Mouse (Mus musculus) forelimb bud, embryonic 11.5 days (tissue): Measurements from ENCODE around the gene Rab6a.

Experiments
- DNase-seq: peaks from one replicate; pipeline ENCODE4 v3.0.0-alpha.2; 2012; ENCODE audit warnings: low read depth, low spot score

Rab6a gene

DNA sequence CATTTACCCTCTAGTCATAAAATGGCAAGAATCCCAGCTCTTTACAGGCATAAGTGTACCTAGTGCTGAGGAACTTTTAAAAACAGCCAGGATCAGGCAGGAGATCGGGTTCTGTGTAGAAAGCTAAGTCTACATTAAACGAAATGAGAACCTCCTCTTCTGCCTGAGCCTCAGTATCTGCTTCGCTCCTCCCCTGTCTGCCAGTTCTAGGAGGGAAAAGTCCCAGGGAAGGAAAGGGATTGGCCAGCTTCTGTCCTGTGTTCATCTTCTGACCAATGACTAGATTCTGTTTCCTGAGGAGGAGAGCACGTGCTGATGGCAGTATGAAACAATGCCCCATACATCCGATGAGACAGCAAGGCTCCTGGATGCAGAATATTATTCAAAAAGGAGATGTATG, 73.9 kb downstream of the Rab6a start:
- DNase-seq: no peak

DNA sequence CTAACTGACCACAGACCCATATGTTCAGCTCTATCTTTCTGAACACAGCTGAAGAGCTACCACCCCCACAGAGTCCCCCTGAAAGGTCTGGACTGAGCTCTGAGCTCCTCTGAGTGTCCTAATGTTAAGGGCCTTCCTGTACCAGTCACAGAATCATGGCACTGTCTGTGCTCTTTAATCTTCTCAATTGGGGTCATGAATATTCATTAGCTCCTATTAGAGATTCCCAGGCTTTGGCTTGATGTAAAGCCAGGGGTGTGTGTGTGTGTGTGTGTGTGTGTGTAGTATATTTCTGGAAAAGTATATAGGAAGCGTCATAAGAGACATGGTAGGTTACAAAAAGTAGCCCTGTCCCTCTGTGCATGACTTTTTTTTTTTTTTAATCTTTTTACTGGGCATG, 76.0 kb downstream of the Rab6a start:
- no peak for DNase-seq

DNA sequence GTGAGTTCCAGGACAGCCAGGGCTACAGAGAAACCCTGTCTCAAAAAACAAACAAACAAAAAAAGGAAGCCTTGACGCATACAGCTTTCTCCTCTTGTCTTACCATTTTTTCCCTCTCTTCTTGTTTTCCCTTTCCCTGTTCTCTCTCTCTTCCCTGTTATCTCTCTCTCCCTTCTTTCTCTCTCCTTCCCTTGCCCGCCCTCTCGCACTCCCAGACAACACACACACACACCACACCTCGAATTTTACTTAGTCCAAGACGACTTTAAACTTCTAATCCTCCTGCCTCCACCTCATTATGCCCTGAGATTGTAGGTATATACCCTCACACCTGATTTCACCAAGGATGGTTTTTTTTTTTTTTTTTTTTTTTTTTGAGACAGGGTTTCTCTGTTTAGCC, 76.9 kb downstream of the Rab6a start:
- DNase-seq: no peak

DNA sequence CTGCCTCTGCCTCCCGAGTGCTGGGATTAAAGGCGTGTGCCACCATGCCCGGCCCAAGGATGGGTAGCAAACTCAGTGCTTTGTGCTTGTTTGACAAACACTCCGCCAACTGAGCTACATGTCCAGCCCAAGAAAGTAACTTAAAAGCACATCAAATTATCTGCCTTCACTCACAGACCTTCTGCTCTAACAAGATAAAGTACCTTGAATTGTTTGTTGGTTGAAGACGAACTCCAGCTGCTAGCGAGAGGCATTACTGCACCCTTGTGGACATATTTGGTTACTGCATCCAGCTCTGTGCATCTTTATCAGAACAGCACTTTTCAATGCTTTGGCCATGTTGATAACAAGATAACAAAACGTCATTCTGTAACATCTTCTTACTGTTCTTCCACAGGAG, 77.3 kb downstream of the Rab6a start:
- DNase-seq: peak; percentile 75

DNA sequence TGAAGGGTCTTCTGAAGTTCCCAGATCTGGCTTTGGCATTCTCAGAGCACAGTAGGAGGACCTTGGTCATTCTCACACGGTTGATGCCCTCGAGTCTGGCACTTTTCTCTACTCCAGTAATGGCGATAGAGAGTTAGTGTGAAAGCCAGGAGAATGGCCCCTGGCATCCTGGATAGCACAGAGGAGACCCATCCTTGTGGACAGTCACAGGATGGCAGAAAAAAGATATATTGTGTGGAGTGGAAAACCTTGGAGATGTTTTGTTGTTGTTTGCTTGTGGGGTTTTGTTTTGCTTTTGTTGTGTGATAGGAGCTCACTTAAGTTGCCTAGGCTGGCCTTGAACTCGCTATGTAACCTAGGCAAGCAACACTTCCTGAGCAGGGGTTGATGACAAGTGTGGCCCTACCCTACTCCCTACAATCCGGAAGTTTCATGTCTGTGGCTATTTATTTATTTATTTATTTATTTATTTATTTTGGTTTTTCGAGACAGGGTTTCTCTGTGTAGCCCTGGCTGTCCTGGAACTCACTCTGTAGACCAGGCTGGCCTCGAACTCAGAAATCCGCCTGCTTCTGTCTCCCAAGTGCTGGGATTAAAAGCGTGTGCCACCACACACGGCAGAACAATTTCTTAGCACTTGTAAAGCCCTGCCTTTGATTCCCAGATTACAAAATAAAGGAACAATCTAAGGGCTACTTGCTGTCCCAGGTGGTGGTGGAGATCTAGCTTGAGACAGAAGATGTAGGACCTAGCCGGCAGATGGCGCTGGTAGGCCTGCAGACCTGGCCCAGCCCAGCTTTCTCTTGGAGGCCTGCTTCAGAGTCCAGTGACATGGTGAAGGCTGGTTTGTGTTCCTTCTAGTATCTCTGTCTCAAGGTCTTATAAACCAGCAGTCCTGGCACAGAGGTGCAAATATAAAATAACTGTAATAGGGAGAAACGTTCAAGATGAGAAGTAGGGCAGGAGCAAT, 78.1 kb downstream of the Rab6a start:
- DNase-seq: peak; percentile 76

DNA sequence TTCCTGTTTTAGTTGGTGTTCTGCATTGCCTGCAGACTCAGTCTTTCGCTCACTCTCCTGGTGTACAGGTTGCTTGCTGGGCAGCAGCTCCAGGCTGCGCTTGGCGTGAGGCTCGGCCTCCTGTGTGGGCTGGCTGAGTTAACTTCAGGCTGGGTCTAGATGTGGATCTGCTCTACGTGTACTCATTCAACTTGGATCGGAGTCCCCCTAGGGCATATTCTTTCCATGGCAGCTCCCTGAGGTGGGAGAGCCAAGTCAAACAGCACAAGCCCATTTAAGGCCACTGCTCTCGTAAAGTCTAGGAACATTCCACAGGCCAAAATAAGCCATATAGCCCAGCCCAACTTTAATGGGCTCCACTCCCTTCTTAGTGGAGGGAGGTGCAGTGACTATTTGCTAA, 81.3 kb downstream of the Rab6a start:
- DNase-seq: no peak
